Mouse (Mus musculus) limb, embryonic 15.5 days (tissue): ENCODE results near the gene Gnao1. TPM values are rescaled to one million over a fixed set of nuclear protein-coding genes. Genes with fewer than 3 reads are reported as not detected.

Experiments
- ATAC-seq: fragments of 200-750 bp; cut with Nextera tagmentation; 2 replicates; pipeline ENCODE4 v1.8.0; 2017; ENCODE audit warnings: low read depth, moderate TSS enrichment; ENCODE audit not compliant: insufficient number of reproducible peaks, low FRiP score, low TSS enrichment
- H3K27ac ChIP-seq: fragments of 300-500 bp; sonication (generic); 2 replicates; pipeline ENCODE4 v1.5.1; 2015; ENCODE audit warnings: moderate library complexity, mild to moderate bottlenecking, inconsistent platforms
- H3K27me3 ChIP-seq: fragments of 300-500 bp; sonication (generic); 2 replicates; pipeline ENCODE4 v1.6.1; 2015; ENCODE audit warnings: inconsistent platforms
- H3K36me3 ChIP-seq: fragments of 300-500 bp; sonication (generic); 2 replicates; pipeline ENCODE4 v1.6.1; 2015; ENCODE audit warnings: inconsistent platforms
- H3K4me1 ChIP-seq: fragments of 300-500 bp; sonication (generic); 2 replicates; pipeline ENCODE4 v1.6.1; 2015; ENCODE audit warnings: inconsistent platforms
- H3K4me2 ChIP-seq: fragments of 300-500 bp; sonication (generic); 2 replicates; pipeline ENCODE4 v1.6.1; 2015; ENCODE audit warnings: mild to moderate bottlenecking, inconsistent platforms
- H3K4me3 ChIP-seq: fragments of 300-500 bp; sonication (generic); 2 replicates; pipeline ENCODE4 v1.5.1; 2015; ENCODE audit warnings: mild to moderate bottlenecking, inconsistent platforms
- H3K9ac ChIP-seq: fragments of 300-500 bp; sonication (generic); 2 replicates; pipeline ENCODE4 v1.6.1; 2015; ENCODE audit warnings: inconsistent platforms
- H3K9me3 ChIP-seq: fragments of 300-500 bp; sonication (generic); 2 replicates; pipeline ENCODE4 v1.6.1; 2016; ENCODE audit warnings: inconsistent platforms
- WGBS: fragments of 180-500 bp; shearing (Covaris S2); methylation state at CpG from one replicate; pipeline ENCODE4 v1.1.7; 2015; 5-methylcytosine and 5-hydroxymethylcytosine counted together
- polyA plus RNA-seq: library from polyadenylated mRNA; unstranded; fragments of >200 nt; fragmentation: Nextera tagmentation; extraction: Ambion mirVana; gene quantifications from 2 replicates; pipeline ENCODE4 v1.2.1, GENCODE M21; 2015

Gnao1 gene
- polyA plus RNA-seq, 1 experiment from 2014 or later = 3.4 TPM

DNA sequence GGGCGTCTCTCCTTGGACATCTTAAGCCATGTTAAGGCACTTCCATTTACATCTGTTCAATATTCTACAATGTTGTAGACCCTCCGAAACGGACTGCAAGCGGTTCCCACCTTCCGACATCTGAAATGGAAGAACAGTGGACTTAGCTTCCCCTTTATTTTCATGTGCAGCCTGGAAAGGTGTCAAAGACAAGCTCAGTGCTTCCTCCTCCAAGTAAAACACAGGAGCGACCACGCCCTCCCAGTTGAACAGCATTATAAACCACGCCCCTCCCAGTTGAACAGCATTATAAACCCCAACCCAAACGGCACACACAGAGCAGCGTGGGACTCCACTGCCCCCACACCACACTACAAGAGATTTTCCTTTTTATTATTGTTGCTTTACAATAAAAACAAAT lies 161.7 kb downstream of the Gnao1 start:
- 84% methylated on average over 10 of the region's 10 CpGs for WGBS
- Histone ChIP-seq H3K36me3 (peaks cover 57% of the 10 kb centered on the region), H3K4me3 (no peak overlapping the region), H3K4me2 (no peak overlapping the region), H3K9ac (no peak overlapping the region), H3K9me3 (no peaks in the 10 kb centered on the region), H3K4me1 (no peaks in the 10 kb centered on the region), H3K27me3 (no peaks in the 10 kb centered on the region), H3K27ac (no peak overlapping the region)
- no peak for ATAC-seq

DNA sequence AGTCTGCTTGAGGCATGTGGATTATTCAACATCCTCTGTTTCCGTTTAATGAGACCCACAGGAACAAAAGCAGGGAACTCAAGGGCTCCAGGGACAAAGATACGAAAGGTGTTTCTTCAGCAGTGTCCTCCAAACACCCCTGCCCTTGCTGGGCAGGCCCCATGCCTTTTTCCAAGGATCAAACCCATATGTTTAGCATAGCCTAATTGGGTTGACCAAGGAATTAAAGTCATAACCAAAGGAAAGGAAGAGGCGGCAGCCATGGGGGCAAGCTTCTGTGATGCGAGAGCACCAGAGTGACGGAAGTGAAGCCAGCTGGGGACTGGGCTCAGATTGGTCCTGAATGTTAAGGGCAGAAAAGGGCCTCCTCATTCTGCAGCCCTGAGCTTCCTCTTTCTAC lies 162.4 kb downstream of the Gnao1 start:
- no peak overlapping the region for H3K9ac ChIP-seq
- peaks cover 63% of the 10 kb centered on the region for H3K36me3 ChIP-seq
- H3K9me3 ChIP-seq = no peaks in the 10 kb centered on the region
- no peak overlapping the region for H3K4me3 ChIP-seq
- ATAC-seq = no peak
- H3K4me1 ChIP-seq = no peaks in the 10 kb centered on the region
- H3K27me3 ChIP-seq = no peaks in the 10 kb centered on the region
- no peak overlapping the region for H3K4me2 ChIP-seq
- H3K27ac ChIP-seq = no peak overlapping the region
- 71% methylated on average over 5 of the region's 5 CpGs for WGBS

DNA sequence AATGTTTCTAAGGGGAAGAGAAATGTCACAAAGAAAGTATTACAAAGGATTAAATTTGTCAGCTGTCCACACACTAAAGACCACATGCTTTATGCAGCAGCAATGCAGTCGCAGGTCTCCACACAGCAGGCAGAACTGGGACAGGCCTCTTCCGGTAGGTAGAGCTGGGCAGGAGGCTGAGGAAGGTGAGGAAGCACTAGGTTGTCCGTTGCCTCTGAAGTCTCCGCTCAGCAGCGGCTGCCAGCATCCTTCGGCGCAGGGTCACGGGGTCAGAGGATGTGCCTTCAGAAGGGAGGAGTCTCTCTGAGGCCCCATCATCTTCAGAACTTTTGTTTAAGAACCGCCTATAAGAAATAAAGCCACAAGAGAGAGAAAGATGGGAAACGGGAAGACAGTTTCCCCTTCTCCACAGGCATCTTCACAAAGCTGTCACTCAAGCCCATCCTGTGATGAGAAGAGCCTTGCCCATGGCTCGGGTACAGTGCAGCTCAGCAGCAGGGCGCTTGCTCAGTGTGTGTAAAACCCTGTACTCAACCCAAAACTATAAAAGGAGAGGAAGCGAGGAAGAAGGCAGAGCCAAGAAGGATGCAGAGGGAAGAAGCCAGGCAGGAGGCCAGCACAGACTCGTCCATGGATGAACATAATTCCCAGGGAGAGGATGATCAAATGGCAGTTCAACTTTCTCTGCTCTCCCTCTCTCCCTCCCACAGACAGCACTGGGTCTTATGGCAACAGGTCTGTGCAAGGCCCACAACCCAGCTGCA lies 163.4 kb downstream of the Gnao1 start:
- ATAC-seq = peak; percentile 53; the same call in 1 of the 2 replicates
- peaks cover 71% of the 10 kb centered on the region for H3K36me3 ChIP-seq
- no peak overlapping the region for H3K4me3 ChIP-seq
- no peaks in the 10 kb centered on the region for H3K27me3 ChIP-seq
- 78% methylated on average over 14 of the region's 14 CpGs for WGBS
- H3K27ac ChIP-seq = no peak overlapping the region
- no peak overlapping the region for H3K9ac ChIP-seq
- H3K4me1 ChIP-seq = no peaks in the 10 kb centered on the region
- no peaks in the 10 kb centered on the region for H3K9me3 ChIP-seq
- no peak overlapping the region for H3K4me2 ChIP-seq

DNA sequence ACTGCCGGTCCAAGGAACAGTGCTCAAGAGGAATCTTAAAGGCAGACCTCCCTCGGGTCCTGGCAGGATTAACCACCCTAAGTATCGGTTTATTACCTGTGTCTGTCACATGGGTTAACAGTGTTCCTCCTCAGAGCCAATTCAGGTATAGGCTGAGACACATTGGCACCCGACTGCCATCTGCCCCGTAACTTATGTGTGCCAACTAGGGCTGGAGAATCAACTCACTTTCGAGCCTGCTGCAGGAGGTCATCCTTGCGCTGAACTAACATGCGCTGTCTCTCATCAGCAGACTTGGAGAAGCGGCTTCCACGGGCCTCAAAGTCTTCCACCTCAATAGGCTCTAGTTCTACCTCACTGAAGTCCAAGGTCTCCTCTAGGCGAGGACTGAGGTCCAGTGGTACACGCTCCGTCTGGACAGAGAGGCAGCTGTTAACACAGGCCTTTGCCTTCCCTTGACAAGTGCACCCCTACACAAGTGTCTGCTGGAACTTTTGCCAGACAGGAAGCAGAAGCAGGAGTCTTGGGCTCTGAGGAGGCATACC lies 164.1 kb downstream of the Gnao1 start:
- Histone ChIP-seq H3K4me2 (no peak overlapping the region), H3K27me3 (no peaks in the 10 kb centered on the region), H3K27ac (no peak overlapping the region), H3K36me3 (peaks cover 78% of the 10 kb centered on the region), H3K4me3 (no peak overlapping the region), H3K9ac (no peak overlapping the region), H3K9me3 (no peaks in the 10 kb centered on the region), H3K4me1 (no peaks in the 10 kb centered on the region)
- WGBS = 88% methylated on average over 13 of the region's 13 CpGs
- ATAC-seq = 0 out of 2 replicates have a peak, but pooled peaks have one; percentile 4

DNA sequence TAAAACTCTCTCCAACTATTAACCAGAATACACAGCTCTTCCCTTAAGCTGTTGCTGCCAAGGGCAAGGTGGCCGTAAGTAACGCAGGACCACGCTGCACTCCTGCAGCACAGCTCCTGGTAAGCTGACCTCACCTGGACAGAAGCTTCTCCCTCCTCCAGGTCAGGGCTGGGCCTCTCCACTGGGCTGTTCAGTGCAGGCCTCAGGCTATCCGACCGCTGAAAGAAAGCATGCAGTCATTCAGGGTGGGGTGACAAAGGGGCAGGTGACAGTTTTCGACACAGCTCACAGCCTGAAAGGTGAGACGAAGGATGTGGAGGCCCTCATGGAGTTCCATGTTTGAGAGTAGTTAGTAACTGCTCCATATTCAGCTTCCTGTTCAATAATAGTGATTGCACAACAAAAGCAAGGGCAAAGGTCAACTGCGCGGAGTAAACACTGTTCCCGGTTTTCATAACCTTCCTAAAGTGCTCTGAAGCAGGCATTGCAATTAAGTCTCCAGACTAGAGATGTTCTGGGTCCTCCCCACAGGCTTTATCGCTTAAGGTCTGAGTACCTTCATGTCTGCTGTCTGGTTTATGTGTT lies 164.9 kb downstream of the Gnao1 start:
- Histone ChIP-seq H3K27me3 (no peaks in the 10 kb centered on the region), H3K36me3 (peaks cover 86% of the 10 kb centered on the region), H3K4me3 (no peak overlapping the region), H3K9me3 (no peaks in the 10 kb centered on the region), H3K4me2 (no peak overlapping the region), H3K27ac (no peak overlapping the region), H3K9ac (no peak overlapping the region), H3K4me1 (no peaks in the 10 kb centered on the region)
- 86% methylated on average over 11 of the region's 11 CpGs for WGBS
- ATAC-seq = no peak

DNA sequence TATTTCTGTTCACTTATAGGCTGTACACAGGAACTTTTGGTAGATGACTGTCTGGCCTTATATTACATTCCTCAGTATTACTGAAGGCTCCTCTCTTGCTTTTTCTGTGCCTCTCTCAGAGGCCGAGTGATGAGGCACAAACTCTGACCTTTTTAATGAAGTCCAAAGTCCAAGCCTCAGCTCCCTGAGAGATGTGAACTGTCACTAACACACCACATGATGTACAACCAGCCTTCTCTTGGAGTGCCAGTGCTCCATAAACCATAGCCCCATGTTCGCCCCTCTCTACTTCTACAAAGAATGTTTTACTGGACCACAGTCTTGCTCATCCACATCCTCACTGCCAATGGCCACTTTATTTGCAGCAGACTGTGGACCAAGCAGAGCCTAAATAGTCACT lies 165.6 kb downstream of the Gnao1 start:
- 93% methylated on average over 2 of the region's 2 CpGs for WGBS
- H3K4me3 ChIP-seq = no peak overlapping the region

DNA sequence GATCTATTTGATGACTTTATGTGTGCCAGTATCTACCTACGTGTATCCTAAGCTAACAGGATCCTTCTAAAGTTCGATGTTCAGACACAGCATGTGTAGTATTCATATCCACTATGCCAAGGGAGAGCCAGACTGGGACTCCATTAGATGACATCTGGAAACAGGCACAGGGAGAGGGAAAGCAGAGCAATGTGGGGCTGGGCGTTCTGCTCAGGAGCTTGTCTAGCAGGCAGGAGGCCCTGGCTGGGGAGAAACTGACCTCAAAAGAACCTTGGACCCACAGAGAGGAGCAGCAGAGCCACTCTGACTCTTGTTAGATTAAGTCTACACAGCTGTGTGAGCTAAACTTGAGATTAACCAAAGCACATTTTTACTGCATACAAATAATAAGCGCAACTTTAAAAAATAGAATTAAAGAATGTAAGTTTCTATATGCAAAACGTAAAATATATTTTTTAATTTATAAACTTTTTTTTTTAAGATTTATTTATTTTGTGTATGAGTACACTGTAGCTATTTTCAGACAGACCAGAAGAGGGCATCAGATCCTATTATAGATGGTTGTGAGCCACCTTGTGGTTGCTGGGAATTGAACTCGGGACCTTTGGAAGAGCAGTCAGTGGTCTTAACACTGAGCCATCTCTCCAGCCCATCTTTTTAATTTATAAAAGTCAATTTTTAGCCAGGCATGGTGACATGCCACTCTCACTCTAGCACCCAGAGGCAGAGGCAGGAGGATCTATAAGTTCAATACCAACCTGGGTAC lies 166.9 kb downstream of the Gnao1 start:
- H3K4me3 ChIP-seq = no peak overlapping the region
- no peaks in the 10 kb centered on the region for H3K9me3 ChIP-seq
- H3K9ac ChIP-seq = no peak overlapping the region
- ATAC-seq = no peak
- H3K27me3 ChIP-seq = no peaks in the 10 kb centered on the region
- no peak overlapping the region for H3K4me2 ChIP-seq
- H3K27ac ChIP-seq = no peak overlapping the region
- no peaks in the 10 kb centered on the region for H3K4me1 ChIP-seq
- peaks cover 93% of the 10 kb centered on the region for H3K36me3 ChIP-seq
- 90% methylated on average over 6 of the region's 6 CpGs for WGBS

More for the DNA sequence above, 165.6 kb downstream of the Gnao1 start:
- Histone ChIP-seq H3K4me1 (no peaks in the 10 kb centered on the region), H3K27me3 (no peaks in the 10 kb centered on the region), H3K36me3 (peaks cover 90% of the 10 kb centered on the region), H3K9ac (no peak overlapping the region), H3K27ac (no peak overlapping the region), H3K4me2 (no peak overlapping the region), H3K9me3 (no peaks in the 10 kb centered on the region)
- ATAC-seq = no peak

DNA sequence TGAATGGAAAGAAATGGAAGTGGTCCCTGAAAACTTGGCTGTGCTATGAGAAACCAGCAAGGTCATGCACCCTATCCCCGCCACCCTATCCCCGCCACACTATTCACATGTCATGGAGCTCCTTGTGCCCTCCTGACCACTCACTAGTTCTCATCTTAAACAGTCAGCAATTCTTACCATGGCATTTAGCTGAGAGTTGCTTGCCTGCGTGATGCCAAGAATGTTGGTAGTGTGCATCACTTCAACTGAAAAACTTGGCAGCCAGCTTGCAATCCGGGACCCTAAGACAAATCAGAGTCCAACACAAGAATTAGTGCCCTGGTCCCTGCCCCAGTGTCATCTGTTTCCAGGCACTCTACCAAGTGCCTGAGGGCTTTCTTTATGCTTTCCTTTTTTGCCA lies 170.4 kb downstream of the Gnao1 start:
- Histone ChIP-seq H3K36me3 (peaks cover 95% of the 10 kb centered on the region), H3K9me3 (no peaks in the 10 kb centered on the region), H3K4me2 (no peak overlapping the region), H3K4me1 (no peaks in the 10 kb centered on the region), H3K4me3 (no peak overlapping the region), H3K9ac (no peak overlapping the region), H3K27me3 (no peaks in the 10 kb centered on the region), H3K27ac (no peak overlapping the region)
- WGBS = 93% methylated on average over 4 of the region's 4 CpGs
- no peak for ATAC-seq

DNA sequence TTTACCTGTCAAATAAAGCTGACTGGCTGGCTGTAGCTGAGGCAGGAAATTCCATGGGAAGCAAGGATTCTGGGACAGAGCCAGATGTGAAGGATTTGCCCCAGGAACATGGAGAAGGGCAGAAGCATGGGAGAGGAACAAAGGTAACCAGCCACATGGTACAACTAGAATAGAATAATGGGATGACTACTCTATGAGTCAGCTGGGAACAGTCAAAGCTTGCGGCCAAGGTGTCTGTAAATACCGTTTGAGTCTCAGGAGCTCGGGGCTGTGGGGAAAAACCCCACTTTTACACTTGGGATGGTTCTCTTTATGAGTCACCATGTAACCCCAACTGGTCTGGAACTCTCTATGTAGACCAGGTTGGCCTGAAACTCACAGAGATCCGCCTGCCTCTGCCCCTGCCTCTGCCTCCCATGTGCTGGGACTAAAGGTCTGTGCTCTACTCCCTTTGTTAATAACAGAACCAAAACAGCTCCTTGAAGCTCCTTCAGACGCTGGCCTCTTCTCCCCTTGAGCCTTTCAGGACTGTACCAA lies 172.0 kb downstream of the Gnao1 start:
- Histone ChIP-seq H3K27ac (no peak overlapping the region), H3K9ac (no peak overlapping the region)

DNA sequence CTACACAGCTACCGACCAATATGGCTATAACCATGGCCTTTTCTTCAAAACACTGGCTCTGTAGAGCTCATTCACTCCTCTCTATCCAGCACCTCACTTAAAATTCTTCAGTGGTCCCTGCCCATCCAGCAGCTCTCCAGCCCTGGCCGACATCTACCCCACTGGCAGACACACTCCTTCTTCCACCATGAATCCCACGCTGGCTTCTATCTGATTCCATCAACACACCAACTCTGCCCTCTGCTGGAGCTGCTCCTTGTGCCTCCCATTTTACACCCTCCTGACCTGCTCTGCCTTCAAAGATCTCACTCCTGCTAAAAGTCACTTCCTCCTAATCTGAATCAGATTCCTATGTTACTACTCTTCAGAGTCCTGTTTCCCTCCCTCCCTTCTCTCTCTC lies 174.1 kb downstream of the Gnao1 start:
- H3K9me3 ChIP-seq = no peaks in the 10 kb centered on the region
- ATAC-seq = no peak
- no peaks in the 10 kb centered on the region for H3K4me1 ChIP-seq
- H3K27me3 ChIP-seq = no peaks in the 10 kb centered on the region
- no peak overlapping the region for H3K9ac ChIP-seq
- H3K36me3 ChIP-seq = peaks cover 85% of the 10 kb centered on the region
- H3K4me2 ChIP-seq = no peak overlapping the region
- WGBS = 76% methylated on average over 3 of the region's 3 CpGs
- no peak overlapping the region for H3K4me3 ChIP-seq
- no peak overlapping the region for H3K27ac ChIP-seq

More for the DNA sequence above, 172.0 kb downstream of the Gnao1 start:
- Histone ChIP-seq H3K9me3 (no peaks in the 10 kb centered on the region), H3K4me1 (no peaks in the 10 kb centered on the region), H3K36me3 (peaks cover 93% of the 10 kb centered on the region), H3K4me2 (no peak overlapping the region), H3K4me3 (no peak overlapping the region), H3K27me3 (no peaks in the 10 kb centered on the region)
- WGBS = 81% methylated on average over 5 of the region's 5 CpGs
- ATAC-seq = no peak

DNA sequence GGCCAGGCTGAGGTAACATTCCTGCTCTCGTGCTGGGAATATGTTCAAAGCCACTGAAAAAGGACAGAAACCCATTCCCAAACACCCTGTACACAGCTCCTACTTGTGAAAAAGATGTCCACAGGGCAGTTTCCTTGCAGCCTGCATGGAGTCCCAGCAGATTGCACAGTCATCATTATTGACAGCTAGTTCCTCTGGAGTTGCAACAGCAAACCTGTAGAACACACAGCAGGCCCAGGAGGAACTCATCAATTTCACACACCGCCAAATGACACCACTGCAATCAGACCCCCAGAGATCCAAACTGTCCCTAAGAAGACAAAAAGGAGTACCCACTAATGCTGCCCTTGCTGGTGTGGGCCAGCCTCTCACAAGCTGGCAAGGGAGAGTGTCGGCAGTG lies 175.0 kb downstream of the Gnao1 start:
- H3K27me3 ChIP-seq = no peaks in the 10 kb centered on the region
- no peak overlapping the region for H3K9ac ChIP-seq
- WGBS = 90% methylated on average over 3 of the region's 3 CpGs
- H3K4me3 ChIP-seq = no peak overlapping the region
- no peak overlapping the region for H3K27ac ChIP-seq
- peaks cover 80% of the 10 kb centered on the region for H3K36me3 ChIP-seq
- H3K4me2 ChIP-seq = no peak overlapping the region
- ATAC-seq = no peak
- H3K9me3 ChIP-seq = no peaks in the 10 kb centered on the region
- no peaks in the 10 kb centered on the region for H3K4me1 ChIP-seq

DNA sequence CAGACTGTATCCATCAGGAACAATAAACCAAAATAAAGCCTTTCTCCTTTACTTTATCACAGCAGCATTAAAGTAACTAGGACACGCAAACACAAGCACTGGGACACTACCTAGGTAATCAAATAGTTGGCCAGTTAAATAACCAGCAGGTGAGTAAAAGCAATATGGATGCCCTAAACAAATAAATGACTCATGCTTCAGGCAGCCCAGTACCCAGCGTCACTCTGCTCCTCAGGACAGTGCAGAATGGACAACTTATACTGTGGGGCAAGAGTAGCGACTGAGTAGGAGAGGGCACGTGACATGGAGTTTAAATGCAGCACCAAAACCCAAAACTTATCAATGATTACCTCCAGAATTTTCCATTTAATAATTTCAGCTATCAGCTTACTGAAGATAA lies 180.0 kb downstream of the Gnao1 start:
- WGBS = 91% methylated on average over 4 of the region's 4 CpGs
- H3K36me3 ChIP-seq = peaks cover 49% of the 10 kb centered on the region
- no peak overlapping the region for H3K4me2 ChIP-seq
- no peak overlapping the region for H3K27ac ChIP-seq
- no peaks in the 10 kb centered on the region for H3K9me3 ChIP-seq
- no peak overlapping the region for H3K4me3 ChIP-seq
- no peaks in the 10 kb centered on the region for H3K27me3 ChIP-seq
- H3K9ac ChIP-seq = no peak overlapping the region
- no peak for ATAC-seq
- H3K4me1 ChIP-seq = no peaks in the 10 kb centered on the region
